In genomic region chr3:52198751-52199738, GRCm38 (mm10) we compare ENCODE assay signal across 8 mouse cellular contexts.
DNase-seq lines count a peak whose midpoint lies in the region; ATAC-seq and TF ChIP-seq lines count a peak whose summit lies in the region.

No protein-coding gene starts in this region.

- H3K9me3 ChIP-seq in liver, postnatal 0 days (ENCODE audit: low read length) = no peaks in the 10 kb centered on the region
- H3K9me3 ChIP-seq in stomach, embryonic 16.5 days (replicated peaks; ENCODE audit: control insufficient read depth, low read length) = no peaks in the 10 kb centered on the region

- 29% methylated on average over 17 of the region's 17 CpGs for WGBS in liver, postnatal 0 days (ENCODE audit: insufficient replicate concordance)
- WGBS in stomach, embryonic 16.5 days = 39% methylated on average over 17 of the region's 17 CpGs

- no peaks in the 10 kb centered on the region for H3K27me3 ChIP-seq in liver, postnatal 0 days (ENCODE audit: insufficient read depth, low read length)
- H3K27me3 ChIP-seq in stomach, embryonic 16.5 days (ENCODE audit: control insufficient read depth, insufficient read depth, low read length) = no peaks in the 10 kb centered on the region

- TF ChIP-seq CTCF in bone marrow macrophage, adult 2 months (IDR thresholded peaks at IDR 0.05; ENCODE audit: low read depth, low read length) = peak; percentile 43; the same call in 1 of the 2 replicates
- peak; percentile 30; the same call in 1 of the 2 replicates for TF ChIP-seq CTCF in liver, postnatal 0 days (IDR thresholded peaks at IDR 0.05; ENCODE audit: low read depth)

- H3K27ac ChIP-seq in bone marrow macrophage, adult 2 months (ENCODE audit: insufficient read depth, low read depth, low read length) = peak overlapping the region; percentile 76
- no peak overlapping the region for H3K27ac ChIP-seq in liver, postnatal 0 days (ENCODE audit: low read depth)
- H3K27ac ChIP-seq in stomach, embryonic 16.5 days (ENCODE audit: low read length) = peak overlapping the region; percentile 76

- H3K4me2 ChIP-seq in liver, postnatal 0 days (ENCODE audit: low read depth, low read length) = peak overlapping the region; percentile 47
- peak overlapping the region; percentile 51 for H3K4me2 ChIP-seq in stomach, embryonic 16.5 days (ENCODE audit: low read depth, low read length)

- H3K4me1 ChIP-seq in bone marrow macrophage, adult 2 months (ENCODE audit: control insufficient read depth, insufficient read depth, low read length) = peaks cover 19% of the 10 kb centered on the region
- H3K4me1 ChIP-seq in liver, postnatal 0 days (ENCODE audit: insufficient read depth) = peaks cover 8% of the 10 kb centered on the region; the same call in 1 of the 2 replicates
- H3K4me1 ChIP-seq in stomach, embryonic 16.5 days (ENCODE audit: control insufficient read depth, insufficient read depth, low read length) = peaks cover 16% of the 10 kb centered on the region

- no peak for TF ChIP-seq EP300 in liver, postnatal 0 days (IDR thresholded peaks at IDR 0.05; ENCODE audit: low read depth)

- ATAC-seq in hematopoietic stem cell, adult 5-6 weeks (replicated peaks in 1 of 2; ENCODE audit: insufficient read depth in 1 of 2, low FRiP score in 2 of 2, low TSS enrichment in 1 of 2, low read depth in 1 of 2, poor library complexity in 2 of 2, severe bottlenecking in 2 of 2) = peak; percentile 43 to 49
- ATAC-seq in liver, postnatal 0 days = no peak
- ATAC-seq in stomach, embryonic 16.5 days (ENCODE audit: insufficient read depth, low FRiP score) = peak; percentile 31; the same call in 1 of the 2 replicates

- H3K36me3 ChIP-seq in liver, postnatal 0 days (replicated peaks; ENCODE audit: insufficient read depth, low read length) = no peaks in the 10 kb centered on the region
- H3K36me3 ChIP-seq in stomach, embryonic 16.5 days (ENCODE audit: control insufficient read depth, insufficient read depth, low read length) = no peaks in the 10 kb centered on the region

- no peak for TF ChIP-seq POLR2A in bone marrow macrophage, adult 2 months (IDR thresholded peaks at IDR 0.05; ENCODE audit: borderline replicate concordance, low read depth, low read length)

- peak; percentile 67 for DNase-seq in urinary bladder, postnatal 14 days (ENCODE audit: low spot score)
- DNase-seq in urinary bladder, postnatal 10 days (ENCODE audit: low spot score) = no peak
- DNase-seq in liver, postnatal 0 days = peak; percentile 26
- no peak for DNase-seq in layer of hippocampus, postnatal 14 days (ENCODE audit: low spot score in 2 of 2)
- no peak for DNase-seq in retina, embryonic 14.5 days (ENCODE audit: low spot score)

- peak overlapping the region; percentile 50 for H3K4me3 ChIP-seq in bone marrow macrophage, adult 2 months (ENCODE audit: insufficient read depth, low read length)
- H3K4me3 ChIP-seq in liver, postnatal 0 days (ENCODE audit: low read depth, low read length) = peak overlapping the region; percentile 21
- peak overlapping the region; percentile 29 for H3K4me3 ChIP-seq in stomach, embryonic 16.5 days (replicated peaks; ENCODE audit: low read length)

- no peak overlapping the region for H3K9ac ChIP-seq in liver, postnatal 0 days (replicated peaks)
- peak overlapping the region; percentile 15; the same call in 1 of the 2 replicates for H3K9ac ChIP-seq in stomach, embryonic 16.5 days (ENCODE audit: low read length)

Comparison
In these comparisons a context has a peak if more than half of its experiments do, and no peak if none do; other contexts are left out.
1. DNase-seq: peak in urinary bladder, postnatal 14 days (single experiment) and liver, postnatal 0 days (single experiment); none in urinary bladder, postnatal 10 days (single experiment), layer of hippocampus, postnatal 14 days (0 of 2) and retina, embryonic 14.5 days (single experiment).
2. Peak in every context shown above with its lines, with median percentiles within 50 percentile points of each other: H3K4me3 ChIP-seq.